Mouse (Mus musculus): Measurements from ENCODE around the gene Isoc2b.
"Not testable (repeated sequence)": the region's sequence is repeated elsewhere in the genome, so short reads cannot be mapped to it uniquely, and the experiment has no call there.

The Isoc2b gene

GRCm38 (mm10) chr7:4835631-4836327 is 34.3 kb downstream of the Isoc2b start:
- peak; percentile 32 for DNase-seq (ENCODE audit: low spot score)

GRCm38 (mm10) chr7:4830476-4830875 is 39.6 kb downstream of the Isoc2b start:
- DNase-seq (ENCODE audit: low spot score), result no peak

DNA sequence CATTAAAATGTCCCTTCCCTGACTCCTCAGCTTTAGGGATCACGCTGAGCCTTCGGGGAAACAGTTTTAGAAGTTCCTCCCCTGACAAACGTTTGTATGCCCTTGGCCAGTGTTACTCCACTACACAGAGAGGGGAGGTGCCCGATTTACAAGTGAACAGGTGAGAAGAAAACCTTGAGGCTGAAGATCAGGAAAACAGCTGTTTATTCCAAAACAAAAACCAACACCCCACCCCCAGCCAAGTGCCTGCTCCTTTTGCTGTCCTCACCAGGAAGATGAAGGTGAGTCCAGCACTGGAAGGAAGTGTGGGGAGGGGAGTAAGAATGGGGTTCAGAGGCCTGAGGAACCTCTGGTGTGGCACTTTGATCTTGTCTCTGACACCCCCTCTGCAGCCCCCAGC is 44.7 kb downstream of the Isoc2b start:
- DNase-seq (ENCODE audit: low spot score), result no peak

DNA sequence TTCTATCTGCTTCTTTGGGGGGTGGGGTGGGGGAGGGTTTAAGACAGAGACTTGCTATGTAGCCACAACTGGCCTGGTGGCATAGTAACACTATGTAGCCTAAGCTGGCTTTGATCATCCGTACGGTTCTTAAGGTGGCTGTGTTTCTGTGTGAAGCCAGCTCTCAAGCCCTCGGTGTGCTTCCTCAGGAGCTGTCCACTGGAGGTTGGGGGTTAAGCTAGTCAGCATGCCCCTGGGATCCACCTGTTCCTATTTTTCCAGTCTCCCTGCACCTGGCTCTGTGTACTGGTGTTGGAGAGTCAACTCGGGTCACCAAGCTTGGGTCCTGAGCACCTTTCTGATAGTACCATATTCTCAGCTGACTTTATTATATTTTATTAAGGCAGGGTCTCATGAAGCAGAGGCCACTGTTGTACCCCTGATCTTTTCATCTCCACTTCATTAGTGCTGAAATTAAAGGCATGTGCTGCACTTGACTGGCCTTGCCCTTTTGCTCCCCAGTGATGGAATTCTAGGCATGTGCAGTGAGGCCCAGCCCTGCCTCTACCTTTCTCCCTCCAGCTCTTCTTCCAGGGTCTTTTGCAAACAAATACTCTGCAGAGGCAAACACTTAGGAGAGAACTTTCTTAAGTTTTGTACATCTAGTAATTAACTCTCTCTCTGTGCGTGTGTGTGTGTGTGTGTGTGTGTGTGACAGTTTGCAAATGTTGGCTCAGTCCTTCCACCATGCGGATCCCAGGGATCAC is 47.7 kb downstream of the Isoc2b start:
- DNase-seq (ENCODE audit: low spot score), result no peak

DNA sequence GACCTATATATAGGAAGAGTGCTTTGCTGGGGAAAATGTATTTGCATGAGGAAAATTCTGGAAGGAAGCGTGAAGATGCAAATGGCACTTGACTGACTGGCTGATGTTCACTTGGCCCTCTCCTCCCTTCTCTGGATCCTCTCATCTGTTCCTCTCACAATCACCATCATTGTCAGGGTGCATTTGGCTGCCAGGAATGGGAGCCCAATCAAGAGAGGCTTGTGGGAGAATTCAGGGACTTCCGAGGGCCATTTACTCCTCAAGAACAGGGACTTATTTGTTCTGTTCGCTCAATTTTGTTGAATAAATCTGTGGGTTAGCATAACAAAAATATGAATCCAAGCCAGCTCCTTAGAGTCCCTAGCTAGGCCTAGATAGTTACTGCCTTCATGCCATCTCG is 48.4 kb downstream of the Isoc2b start:
- DNase-seq (ENCODE audit: low spot score), result peak; percentile 43

GRCm38 (mm10) chr7:4820925-4821324 is 49.1 kb downstream of the Isoc2b start:
- DNase-seq (ENCODE audit: low spot score), result not testable (repeated sequence)

- DNase-seq (ENCODE audit: low spot score), result no peak
Observed at GRCm38 (mm10) chr7:4816559-4816958, 53.5 kb downstream of the Isoc2b start.

GRCm38 (mm10) chr7:4813105-4813791 is 56.8 kb downstream of the Isoc2b start:
- DNase-seq (ENCODE audit: low spot score), result no peak

DNA sequence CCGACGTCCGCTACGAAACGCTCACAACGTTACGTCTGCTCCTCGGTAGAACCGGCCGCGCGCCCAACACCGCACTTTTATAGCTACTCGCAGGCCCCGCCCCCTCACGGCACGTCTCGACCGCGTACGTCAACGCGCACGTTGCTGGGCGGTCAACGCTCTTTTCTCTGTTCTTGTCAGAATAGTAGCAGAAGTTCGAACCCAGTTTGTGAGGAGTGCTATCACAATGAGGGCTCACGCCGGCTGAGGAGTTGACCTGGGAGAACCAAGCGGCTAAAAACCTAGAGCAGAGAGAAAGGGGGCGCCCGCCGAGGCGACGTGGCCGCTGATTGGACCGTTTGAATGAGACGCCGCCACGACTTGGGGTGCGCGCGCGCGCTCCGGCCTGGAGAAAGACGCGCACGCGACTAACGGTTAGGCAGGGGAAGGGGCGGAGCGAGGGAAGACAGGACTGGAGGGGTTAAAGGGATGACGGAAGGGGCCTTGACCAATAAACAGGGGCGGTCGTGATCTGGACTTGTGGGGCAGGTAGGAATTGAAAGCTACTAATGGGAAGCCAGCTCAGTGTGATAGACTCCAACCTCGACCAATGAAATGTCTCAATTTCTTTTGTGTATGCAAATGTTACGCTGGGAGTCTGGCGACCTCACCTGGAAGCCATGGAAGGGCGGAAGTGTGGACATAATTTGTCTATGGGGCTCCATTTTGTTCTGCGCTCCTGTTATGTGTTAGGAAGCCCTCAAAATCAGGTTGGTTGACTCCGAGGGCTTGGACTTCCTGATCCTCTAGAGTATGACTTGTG is 57.6 kb downstream of the Isoc2b start, which contains the start of gene Ube2s:
TSS of gene Ube2s (minus strand) at position 288 of the 802 bp plus-strand sequence.
- DNase-seq (ENCODE audit: low spot score), result peak; percentile 98

DNA sequence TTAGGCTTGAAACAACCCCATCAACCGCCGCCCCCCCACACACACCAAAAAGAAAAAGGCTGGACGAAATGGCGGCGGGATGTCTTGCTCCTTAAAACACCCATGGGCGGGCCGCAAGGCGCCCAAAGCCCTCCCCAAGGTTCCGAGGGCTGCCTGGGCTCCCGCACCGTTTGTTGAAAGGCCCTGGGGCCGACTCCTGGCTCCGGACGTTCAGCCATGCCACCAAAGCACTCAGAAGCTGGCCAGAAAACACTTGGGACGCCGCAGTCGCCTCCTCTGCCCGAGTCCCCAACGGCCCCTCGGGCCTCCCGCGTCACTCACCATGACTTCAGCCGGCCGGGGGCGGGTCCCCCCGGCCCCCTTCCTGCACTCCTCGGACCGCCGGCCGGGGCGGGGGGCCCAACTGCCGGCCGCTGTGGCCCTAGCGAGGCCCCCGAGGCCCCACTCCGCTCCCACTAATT is 58.2 kb downstream of the Isoc2b start:
- DNase-seq (ENCODE audit: low spot score), result peak; percentile 51

GRCm38 (mm10) chr7:4811131-4811530 is 58.9 kb downstream of the Isoc2b start:
- DNase-seq (ENCODE audit: low spot score), result not testable (repeated sequence)

DNA sequence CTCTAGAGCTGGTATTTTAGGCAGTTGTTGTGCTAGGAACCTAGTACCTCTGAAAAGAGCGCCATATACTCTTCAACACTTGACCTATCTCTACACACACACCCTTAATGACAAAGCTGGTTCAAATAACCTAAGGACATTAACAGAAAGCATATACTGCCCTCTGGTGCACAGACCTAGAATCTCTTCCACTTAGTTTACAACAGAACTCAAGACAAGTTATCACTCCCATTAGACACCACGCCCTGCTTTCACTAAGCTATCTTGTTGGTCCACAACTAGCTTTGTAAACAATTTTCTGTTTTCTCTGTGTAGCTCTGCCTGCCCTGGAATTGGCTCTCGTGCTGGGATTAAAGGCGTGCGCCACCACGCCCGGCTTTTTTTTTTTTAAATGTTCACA is 63.3 kb downstream of the Isoc2b start:
- peak; percentile 57 for DNase-seq (ENCODE audit: low spot score)

- no peak for DNase-seq (ENCODE audit: low spot score)
Observed at GRCm38 (mm10) chr7:4802247-4802646, 67.8 kb downstream of the Isoc2b start.

- DNase-seq (ENCODE audit: low spot score), result peak; percentile 30
Observed at GRCm38 (mm10) chr7:4795767-4796433, 74.2 kb downstream of the Isoc2b start.

All from layer of hippocampus, adult 11-12 months (tissue).